Comparison of ENCODE assay signal across 8 mouse cellular contexts in genomic region chr4:43957292-43957845, GRCm38 (mm10). TPM values are rescaled to one million over a fixed set of nuclear protein-coding genes. Genes with fewer than 3 reads are reported as not detected.
A peak's percentile ranks its signal among the peaks of the same experiment; 100 is the strongest.
DNase-seq lines count a peak whose midpoint lies in the region; ATAC-seq and TF ChIP-seq lines count a peak whose summit lies in the region.

Gene Glipr2, plus strand, starts transcription at chr4:43957401.

- peak; percentile 95 for DNase-seq in CH12.LX (ENCODE audit: extremely low read depth)
- DNase-seq in heart, postnatal 14 days: peak; percentile 85 to 90
- DNase-seq in layer of hippocampus, adult 2 months (ENCODE audit: low spot score in 2 of 2): peak in 1 of 2 experiments; percentile 67
- DNase-seq in lung, postnatal 0 days (ENCODE audit: low spot score): peak; percentile 92
- DNase-seq in ovary, adult 18-20 months (ENCODE audit: low spot score): peak; percentile 39
- DNase-seq in thymus, postnatal 0 days (ENCODE audit: low spot score): peak; percentile 85

- H3K79me2 ChIP-seq in CH12.LX (replicated peaks; ENCODE audit: control insufficient read depth, extremely low read depth, insufficient read depth, poor library complexity, severe bottlenecking): peaks cover 16% of the 10 kb centered on the region

- peak within 1 kb of the TSS; percentile 95 for H3K27ac ChIP-seq in CH12.LX (ENCODE audit: insufficient read depth, low read depth)
- H3K27ac ChIP-seq in bone marrow, adult 2 months (ENCODE audit: control insufficient read depth, insufficient read depth, low read depth, low read length, poor library complexity): peak within 1 kb of the TSS; percentile 73
- H3K27ac ChIP-seq in forebrain, embryonic 15.5 days (replicated peaks): peak within 1 kb of the TSS; percentile 50
- H3K27ac ChIP-seq in layer of hippocampus, adult 2 months: no peak within 1 kb of the TSS
- H3K27ac ChIP-seq in lung, postnatal 0 days (ENCODE audit: low read length): peak within 1 kb of the TSS; percentile 72

- WGBS in bone marrow, adult 2 months: under 1% methylated on average over 45 of the region's 45 CpGs
- under 1% methylated on average over 45 of the region's 45 CpGs for WGBS in forebrain, embryonic 15.5 days
- WGBS in lung, postnatal 0 days: 0% methylated on average over 45 of the region's 45 CpGs

- TF ChIP-seq POLR2A in CH12.LX (IDR thresholded peaks at IDR 0.05; ENCODE audit: low read depth, low read length): peak; percentile 62
- no peak for TF ChIP-seq POLR2A in bone marrow, adult 2 months (IDR thresholded peaks at IDR 0.05; ENCODE audit: borderline replicate concordance, control insufficient read depth, low read depth, low read length)

- peak; percentile 88 for ATAC-seq in forebrain, embryonic 15.5 days (replicated peaks)
- ATAC-seq in lung, postnatal 0 days: peak; percentile 90

- peak within 1 kb of the TSS; percentile 100 for H3K4me2 ChIP-seq in CH12.LX (ENCODE audit: insufficient read depth, low read depth, poor library complexity, severe bottlenecking)
- peak within 1 kb of the TSS; percentile 71 for H3K4me2 ChIP-seq in forebrain, embryonic 15.5 days (replicated peaks)
- peak within 1 kb of the TSS; percentile 97 for H3K4me2 ChIP-seq in lung, postnatal 0 days (replicated peaks; ENCODE audit: low read depth, low read length)

- TF ChIP-seq CTCF in CH12.LX (conservative IDR thresholded peaks at IDR 0.05 in 1 of 2, IDR thresholded peaks at IDR 0.05 in 1 of 2; ENCODE audit: low read depth in 2 of 2, low read length in 2 of 2): peak; percentile 70 to 86
- TF ChIP-seq CTCF in bone marrow, adult 2 months (IDR thresholded peaks at IDR 0.05; ENCODE audit: control insufficient read depth, insufficient read depth, low read length): peak; percentile 80
- TF ChIP-seq CTCF in layer of hippocampus, adult 2 months (conservative IDR thresholded peaks at IDR 0.05): peak; percentile 86
- TF ChIP-seq CTCF in lung, postnatal 0 days (IDR thresholded peaks at IDR 0.05): peak; percentile 88

- in situ Hi-C loops in CH12.LX (cut with MboI; ENCODE audit: low pct_ligation_motif_present, low pct_unique_long_range_greater_than_20kb, low sequenced_read_pairs): loop anchor here (5.0 kb wide), 1 partner anchor 35 kb away; no protein-coding TSS in a partner anchor

- peak; percentile 62 for TF ChIP-seq RAD21 in CH12.LX (IDR thresholded peaks at IDR 0.05; ENCODE audit: low read depth, low read length)

- no peak; the same call in 1 of the 2 replicates for TF ChIP-seq EP300 in CH12.LX (IDR thresholded peaks at IDR 0.05; ENCODE audit: low read length)
- no peak for TF ChIP-seq EP300 in lung, postnatal 0 days (IDR thresholded peaks at IDR 0.05)

- H3K36me3 ChIP-seq in CH12.LX (replicated peaks in 1 of 2; ENCODE audit: control insufficient read depth in 1 of 2, insufficient read depth in 1 of 2, low read length in 1 of 2): peaks cover 0 to 16% of the 10 kb centered on the region in 2 experiments
- no peaks in the 10 kb centered on the region for H3K36me3 ChIP-seq in forebrain, embryonic 15.5 days
- no peaks in the 10 kb centered on the region for H3K36me3 ChIP-seq in lung, postnatal 0 days (ENCODE audit: insufficient read depth, low read length)

- peak within 1 kb of the TSS; percentile 72 for H3K9ac ChIP-seq in CH12.LX (ENCODE audit: insufficient read depth, low read depth)
- H3K9ac ChIP-seq in forebrain, embryonic 15.5 days (replicated peaks): peak within 1 kb of the TSS; percentile 63
- peak within 1 kb of the TSS; percentile 41; the same call in 1 of the 2 replicates for H3K9ac ChIP-seq in lung, postnatal 0 days (replicated peaks; ENCODE audit: low read depth)

- H3K4me3 ChIP-seq in CH12.LX (replicated peaks in 1 of 3; ENCODE audit: low read depth in 2 of 3, low read length in 2 of 3, poor library complexity in 1 of 3): peak within 1 kb of the TSS; percentile 69 to 91 (median 77)
- peak within 1 kb of the TSS; percentile 84 for H3K4me3 ChIP-seq in bone marrow, adult 2 months (replicated peaks; ENCODE audit: control insufficient read depth, low read depth, low read length)
- H3K4me3 ChIP-seq in forebrain, embryonic 15.5 days: peak within 1 kb of the TSS; percentile 71
- H3K4me3 ChIP-seq in layer of hippocampus, adult 2 months: peak within 1 kb of the TSS; percentile 63
- H3K4me3 ChIP-seq in lung, postnatal 0 days (ENCODE audit: low read depth, low read length): peak within 1 kb of the TSS; percentile 60

- peaks cover 2 to 37% of the 10 kb centered on the region in 2 experiments; a peak in 3 of 4 replicates for H3K4me1 ChIP-seq in CH12.LX (ENCODE audit: control insufficient read depth in 1 of 2, insufficient read depth in 2 of 2)
- peaks cover 3% of the 10 kb centered on the region; the same call in 1 of the 2 replicates for H3K4me1 ChIP-seq in bone marrow, adult 2 months (ENCODE audit: control insufficient read depth, insufficient read depth, low read length)
- H3K4me1 ChIP-seq in forebrain, embryonic 15.5 days: peaks cover 15% of the 10 kb centered on the region
- peaks cover 4% of the 10 kb centered on the region; the same call in 1 of the 2 replicates for H3K4me1 ChIP-seq in lung, postnatal 0 days (ENCODE audit: insufficient read depth, low read depth, low read length)

- H3K27me3 ChIP-seq in CH12.LX (replicated peaks): no peaks in the 10 kb centered on the region
- no peaks in the 10 kb centered on the region for H3K27me3 ChIP-seq in forebrain, embryonic 15.5 days
- no peaks in the 10 kb centered on the region for H3K27me3 ChIP-seq in lung, postnatal 0 days (replicated peaks; ENCODE audit: insufficient read depth, low read length)

- no peaks in the 10 kb centered on the region for H3K9me3 ChIP-seq in CH12.LX (replicated peaks; ENCODE audit: low read length)
- H3K9me3 ChIP-seq in forebrain, embryonic 15.5 days: no peaks in the 10 kb centered on the region
- no peaks in the 10 kb centered on the region for H3K9me3 ChIP-seq in lung, postnatal 0 days (ENCODE audit: low read length)

- intact Hi-C loops in heart, postnatal 14 days (cut with DNase I): loop anchor here (2.0 kb wide), 1 partner anchor 51 kb away; no protein-coding TSS in a partner anchor

- dilution Hi-C loops in CH12.LX (cut with MboI; ENCODE audit: extremely low pct_ligation_motif_present, extremely low pct_unique_long_range_greater_than_20kb, low sequenced_read_pairs): no loop called here

TF ChIP-seq in CH12.LX, 34 proteins besides CTCF, POLR2A, EP300 and RAD21:
- TF ChIP-seq MXI1 (IDR thresholded peaks at IDR 0.05; ENCODE audit: low read depth, low read length): peak; percentile 79; the same call in 1 of the 2 replicates
- TF ChIP-seq JUN (IDR thresholded peaks at IDR 0.05; ENCODE audit: insufficient read depth, low read depth, low read length): no peak
- peak; percentile 77 for TF ChIP-seq BHLHE40 (IDR thresholded peaks at IDR 0.05; ENCODE audit: low read depth, low read length)
- TF ChIP-seq CHD1 (IDR thresholded peaks at IDR 0.05; ENCODE audit: low read depth, low read length): no peak
- TF ChIP-seq CHD2 (IDR thresholded peaks at IDR 0.05; ENCODE audit: low read length): peak; percentile 33
- no peak for TF ChIP-seq MAFK (IDR thresholded peaks at IDR 0.05; ENCODE audit: insufficient replicate concordance, low read length)
- TF ChIP-seq RCOR1 (conservative IDR thresholded peaks at IDR 0.05; ENCODE audit: low read depth, low read length): no peak
- no peak for TF ChIP-seq MYC (IDR thresholded peaks at IDR 0.05; ENCODE audit: low read depth, low read length)
- peak; percentile 73 for TF ChIP-seq SMC3 (IDR thresholded peaks at IDR 0.05; ENCODE audit: low read depth, low read length)
- no peak; the same call in 1 of the 2 replicates for TF ChIP-seq HCFC1 (IDR thresholded peaks at IDR 0.05; ENCODE audit: low read depth, low read length)
- TF ChIP-seq TBP (conservative IDR thresholded peaks at IDR 0.05; ENCODE audit: low read depth, low read length): no peak; the same call in 1 of the 2 replicates
- peak; percentile 69 for TF ChIP-seq TCF12 (IDR thresholded peaks at IDR 0.05; ENCODE audit: low read depth, low read length)
- TF ChIP-seq ZC3H11A (IDR thresholded peaks at IDR 0.05; ENCODE audit: low read depth, low read length): no peak
- peak; percentile 18; the same call in 1 of the 2 replicates for TF ChIP-seq ELF1 (IDR thresholded peaks at IDR 0.05; ENCODE audit: low read depth, low read length)
- TF ChIP-seq ETS1 (conservative IDR thresholded peaks at IDR 0.05; ENCODE audit: low read depth, low read length): peak; percentile 73; the same call in 1 of the 2 replicates
- peak; percentile 39; the same call in 1 of the 2 replicates for TF ChIP-seq IRF4 (IDR thresholded peaks at IDR 0.05; ENCODE audit: low read depth, low read length)
- peak; percentile 71 for TF ChIP-seq NRF1 (IDR thresholded peaks at IDR 0.05; ENCODE audit: low read depth, low read length)
- no peak for TF ChIP-seq MEF2A (IDR thresholded peaks at IDR 0.05; ENCODE audit: borderline replicate concordance, low read depth, low read length)

RNA-seq across cellular contexts. Expression of gene Glipr2, which starts in this region (rescaled TPM):
- total RNA-seq in CH12.LX (2012; rRNA removed) (47.6 and 60.3 TPM in 2 replicates), CH12.LX (2014; rRNA removed) (138 and 146 TPM in 2 replicates)
- 57.2 and 62.8 TPM in 2 replicates for polyA plus RNA-seq in CH12.LX (2012; ENCODE audit: insufficient read length, low read depth)
- 20.8 and 49.7 TPM in 2 replicates for polyA plus RNA-seq in bone marrow, adult 2 months (2011; ENCODE audit: insufficient read depth, insufficient read length, low replicate concordance, missing spikeins)
- 29.7 and 30.0 TPM in 2 replicates for polyA plus RNA-seq in forebrain, embryonic 15.5 days (2015; fragmentation: Nextera tagmentation; extraction: Ambion mirVana)
- total RNA-seq in heart, postnatal 14 days (2021): 1 to 10 TPM; 5.5 to 8.9 TPM
- total RNA-seq in layer of hippocampus, adult 2 months (2021): 1 to 10 TPM; 2.5 to 2.7 TPM
- 37.9 and 41.4 TPM in 2 replicates for polyA plus RNA-seq in lung, postnatal 0 days (2015; fragmentation: Nextera tagmentation; extraction: Ambion mirVana)
- 32.8 and 36.7 TPM in 2 replicates for polyA plus RNA-seq in thymus, postnatal 0 days (2015; fragmentation: Nextera tagmentation; extraction: Ambion mirVana)

Comparison
In these comparisons a context has a peak if more than half of its experiments do, and no peak if none do; other contexts are left out.
1. RNA of gene Glipr2 (total RNA-seq): 47.6 to 146 TPM in CH12.LX; 5.5 to 8.9 TPM in heart, postnatal 14 days and 2.5 to 2.7 TPM in layer of hippocampus, adult 2 months; every median in the first group is over 4 times any median in the second.
2. Peak in every context shown above with its lines, with median percentiles within 50 percentile points of each other: H3K4me2 ChIP-seq, H3K4me3 ChIP-seq, H3K9ac ChIP-seq and CTCF ChIP-seq.